Mouse (Mus musculus) testis, adult 2 months (tissue): ENCODE measurements at regions not wholly inside any gene's neighbourhood (a gene's known extent, or its start where the extent isn't known, plus 50 kb on each side); places are given as distances from the start of the nearest gene placed in this dataset.

Experiments
- CTCF ChIP-seq: fragments of 200-500 bp; IDR thresholded peaks from 2 replicates; pipeline ENCODE4 v1.5.1; 2012; ENCODE audit warnings: low read depth, mild to moderate bottlenecking, inconsistent platforms, low read length, moderate library complexity; ENCODE audit not compliant: control insufficient read depth, insufficient read depth, insufficient replicate concordance
- POLR2A ChIP-seq: fragments of 200-500 bp; IDR thresholded peaks from 2 replicates; pipeline ENCODE4 v1.6.1; 2012; ENCODE audit warnings: low read depth, mild to moderate bottlenecking, inconsistent platforms, low read length, moderate library complexity; ENCODE audit not compliant: control insufficient read depth

DNA sequence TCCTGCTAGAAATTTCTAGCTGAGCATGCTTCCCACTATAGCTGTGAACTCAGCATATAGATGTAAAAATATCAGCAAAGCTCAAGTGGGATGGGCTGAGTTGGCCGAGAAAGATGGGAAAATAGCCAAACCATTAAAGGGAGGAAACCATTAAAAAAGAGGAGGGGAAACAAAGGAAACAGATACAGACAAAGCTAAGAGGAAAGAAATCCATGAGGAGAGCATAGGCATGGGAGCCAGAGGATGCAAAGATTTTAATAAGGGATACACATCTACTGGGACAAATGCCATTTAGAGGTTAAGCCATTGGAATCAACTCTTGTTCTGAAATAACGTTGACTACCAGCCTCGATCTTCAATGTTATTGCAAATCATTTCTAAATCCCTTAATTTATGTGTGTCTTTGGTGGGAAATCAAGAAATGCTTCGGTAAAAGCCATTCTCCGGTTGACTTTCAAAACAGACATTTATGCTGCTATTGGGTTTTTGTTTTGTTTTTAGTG, 96.5 kb upstream of the Igf1 start:
- no peak for TF ChIP-seq POLR2A
- no peak for TF ChIP-seq CTCF
